Mouse (Mus musculus) right cerebral cortex, postnatal 25 days (tissue): ENCODE results near the gene Selplg.
"Not testable (repeated sequence)": the region's sequence is repeated elsewhere in the genome, so short reads cannot be mapped to it uniquely, and the experiment has no call there.

Experiments used
- DNase-seq: peaks from one replicate; pipeline ENCODE4 v3.0.0; 2022

Gene Selplg

GRCm38 (mm10) chr5:113788645-113789044 is 43.8 kb downstream of the Selplg start:
- DNase-seq, result no peak

DNA sequence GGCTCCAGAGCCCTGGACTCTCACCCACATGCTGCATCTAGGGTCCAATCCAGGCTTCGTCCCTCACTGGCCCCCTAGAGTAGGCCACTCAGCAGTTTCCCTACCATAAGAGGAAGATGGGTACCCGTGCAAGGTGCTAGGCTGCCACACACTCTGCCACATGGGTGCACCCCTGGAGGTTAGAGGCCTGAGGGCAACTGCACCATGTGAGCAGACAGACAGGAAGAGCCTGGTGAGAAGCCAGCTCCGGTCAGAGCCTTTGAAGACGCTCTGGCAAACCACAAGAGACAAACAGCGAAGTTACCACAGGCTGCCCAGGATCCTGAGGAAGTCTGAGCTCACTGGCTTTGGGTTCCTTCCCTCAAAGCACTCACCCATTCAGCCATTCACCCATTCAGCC is 45.5 kb downstream of the Selplg start:
- DNase-seq, result no peak

GRCm38 (mm10) chr5:113784104-113784503 is 48.3 kb downstream of the Selplg start:
- DNase-seq, result not testable (repeated sequence)

GRCm38 (mm10) chr5:113783581-113784001 is 48.9 kb downstream of the Selplg start:
- peak; percentile 38 for DNase-seq

GRCm38 (mm10) chr5:113782624-113783023 is 49.8 kb downstream of the Selplg start:
- DNase-seq, result no peak

GRCm38 (mm10) chr5:113781875-113782274 is 50.6 kb downstream of the Selplg start:
- DNase-seq, result no peak

DNA sequence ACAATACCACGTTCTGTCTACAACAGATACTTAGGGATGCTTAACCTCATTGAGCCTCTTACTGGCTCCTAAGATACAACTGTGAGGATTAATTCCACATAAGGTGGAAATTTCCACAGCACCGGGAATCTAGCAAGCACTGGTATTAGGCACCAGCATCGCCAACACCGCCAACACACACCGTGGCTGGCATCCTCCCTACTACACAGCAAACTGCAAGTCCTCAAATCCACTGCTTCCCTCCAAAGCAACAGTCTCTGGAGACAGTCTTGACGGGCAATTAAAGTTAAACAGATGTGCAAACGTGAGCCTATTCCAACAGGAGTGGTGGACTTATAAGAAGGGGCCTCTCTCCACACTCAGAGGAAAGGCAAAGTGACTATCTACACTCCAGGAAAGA is 51.2 kb downstream of the Selplg start:
- DNase-seq, result no peak

- DNase-seq, result no peak
These were observed 51.7 kb downstream of the Selplg start for GRCm38 (mm10) chr5:113780763-113781162.

DNA sequence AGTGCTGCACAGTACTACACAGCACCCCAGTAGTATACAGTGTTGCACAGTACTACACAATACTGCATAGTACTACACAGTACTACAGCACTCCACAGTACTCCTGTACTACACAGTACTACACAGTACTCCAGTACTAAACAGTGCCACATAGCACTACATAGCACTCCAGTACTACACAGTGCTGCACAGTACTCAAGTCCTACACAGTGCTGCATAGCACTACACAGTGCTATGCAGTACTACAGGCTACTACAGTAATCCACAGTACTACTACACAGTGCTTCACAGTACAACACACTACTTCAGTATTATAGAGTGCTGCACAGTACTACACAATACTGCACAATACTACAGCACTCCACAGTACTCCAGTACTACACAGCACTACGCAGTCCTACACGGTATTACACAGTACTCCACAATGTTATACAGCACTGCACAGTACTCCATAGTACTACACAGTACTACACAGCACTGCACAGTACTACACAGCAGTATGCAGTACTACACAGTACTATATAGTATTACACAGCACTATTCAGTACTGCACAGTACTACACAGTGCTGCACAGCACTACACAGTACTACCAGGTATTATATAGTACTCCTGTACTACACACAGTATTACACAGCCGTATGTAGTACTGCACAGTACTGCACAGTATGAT is 52.2 kb downstream of the Selplg start:
- no peak for DNase-seq

- no peak for DNase-seq
These were observed 52.9 kb downstream of the Selplg start for GRCm38 (mm10) chr5:113779569-113779968.

GRCm38 (mm10) chr5:113777728-113778127 is 54.7 kb downstream of the Selplg start:
- DNase-seq, result not testable (repeated sequence)

DNA sequence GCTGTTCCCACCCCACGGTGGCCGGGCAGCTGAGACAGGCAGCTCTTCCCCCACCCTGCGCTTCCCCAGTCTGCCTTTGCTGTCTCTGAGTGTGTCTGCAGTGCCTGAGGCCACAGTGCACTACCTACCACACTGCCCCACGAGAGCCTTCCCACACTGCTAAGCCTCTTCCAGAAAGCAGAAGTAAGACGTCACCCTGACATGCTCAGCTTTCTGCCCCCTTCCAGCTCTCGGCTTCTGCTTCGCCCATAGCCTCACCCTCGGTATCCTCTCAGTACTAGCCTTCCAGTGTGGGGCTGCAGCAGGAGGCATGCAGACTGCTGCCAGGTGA is 55.6 kb downstream of the Selplg start:
- DNase-seq, result no peak

DNA sequence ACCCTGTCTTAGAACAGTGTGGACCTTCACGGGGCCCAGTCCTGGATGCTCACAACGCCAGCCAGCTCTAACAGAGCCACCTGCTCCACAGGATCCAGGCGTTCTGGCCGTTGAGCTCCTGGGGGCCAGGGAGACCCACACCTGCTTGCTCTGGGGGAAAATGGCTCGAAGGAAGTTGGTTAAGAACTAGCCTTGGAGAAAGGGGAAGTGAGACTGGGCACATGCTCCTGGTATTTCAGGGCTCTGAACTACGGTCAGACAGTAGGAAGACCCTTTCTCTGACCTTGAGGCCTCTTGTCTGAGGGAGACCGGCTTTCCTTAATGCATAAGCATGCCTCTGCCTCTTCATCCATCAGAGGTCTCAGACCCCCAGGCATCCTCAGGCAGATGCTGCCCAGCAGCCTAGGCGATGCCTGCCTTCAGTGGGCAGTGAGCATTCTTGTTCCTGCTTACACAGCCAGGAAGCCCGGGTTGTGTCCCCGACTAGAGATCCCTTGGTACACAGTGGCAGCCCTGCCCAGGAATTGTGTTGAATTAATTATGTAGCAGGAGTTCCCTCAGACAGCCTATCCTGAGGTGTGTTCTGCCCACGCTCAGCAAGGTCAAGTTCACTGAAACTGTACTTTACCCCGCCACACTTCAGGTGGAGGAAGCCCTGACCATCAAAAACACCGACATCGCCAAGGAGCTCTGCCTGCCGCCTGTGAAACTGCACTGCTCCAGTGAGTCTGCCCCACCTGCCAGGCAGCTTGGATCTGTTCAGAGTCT is 56.1 kb downstream of the Selplg start:
- no peak for DNase-seq

DNA sequence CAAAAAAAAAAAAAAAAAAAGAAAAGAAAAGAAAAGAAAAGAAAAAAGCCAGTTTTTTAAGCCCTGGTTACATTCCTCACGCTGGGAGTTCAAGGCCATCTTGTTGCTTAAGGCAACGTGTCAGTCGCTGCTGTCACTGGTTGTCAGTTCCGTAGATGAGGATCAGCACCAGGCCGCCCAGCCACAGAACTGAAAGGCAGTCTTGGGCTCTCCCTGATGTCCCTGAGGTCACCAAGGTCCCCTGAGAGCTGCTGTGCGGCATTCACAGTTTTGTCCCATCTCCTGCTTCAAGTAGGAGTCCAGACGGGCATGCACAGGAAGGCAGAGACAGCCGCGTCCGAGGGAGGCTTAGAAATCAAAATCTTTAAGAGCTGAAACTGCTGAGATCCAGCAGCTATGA is 56.9 kb downstream of the Selplg start:
- no peak for DNase-seq

DNA sequence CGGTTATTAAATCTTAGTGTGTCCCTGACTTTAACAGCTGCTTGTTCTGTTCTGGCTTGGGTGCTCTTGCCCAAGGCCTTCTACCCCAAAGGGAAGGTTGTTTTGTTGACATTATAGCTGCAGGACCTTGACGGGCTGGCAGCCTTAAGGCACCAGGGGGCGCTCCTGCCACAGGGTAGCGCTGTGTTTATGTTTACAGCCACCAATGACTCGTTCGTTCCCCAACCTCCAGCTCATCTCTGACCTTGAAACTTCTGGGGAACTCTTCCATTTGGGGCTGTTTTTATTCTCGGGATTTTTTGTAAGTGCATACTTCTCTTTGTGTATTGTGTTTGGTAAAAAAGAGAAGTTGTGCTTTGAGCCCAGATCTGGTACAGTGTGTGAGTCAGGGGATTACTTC is 58.8 kb downstream of the Selplg start:
- peak; percentile 79 for DNase-seq

DNA sequence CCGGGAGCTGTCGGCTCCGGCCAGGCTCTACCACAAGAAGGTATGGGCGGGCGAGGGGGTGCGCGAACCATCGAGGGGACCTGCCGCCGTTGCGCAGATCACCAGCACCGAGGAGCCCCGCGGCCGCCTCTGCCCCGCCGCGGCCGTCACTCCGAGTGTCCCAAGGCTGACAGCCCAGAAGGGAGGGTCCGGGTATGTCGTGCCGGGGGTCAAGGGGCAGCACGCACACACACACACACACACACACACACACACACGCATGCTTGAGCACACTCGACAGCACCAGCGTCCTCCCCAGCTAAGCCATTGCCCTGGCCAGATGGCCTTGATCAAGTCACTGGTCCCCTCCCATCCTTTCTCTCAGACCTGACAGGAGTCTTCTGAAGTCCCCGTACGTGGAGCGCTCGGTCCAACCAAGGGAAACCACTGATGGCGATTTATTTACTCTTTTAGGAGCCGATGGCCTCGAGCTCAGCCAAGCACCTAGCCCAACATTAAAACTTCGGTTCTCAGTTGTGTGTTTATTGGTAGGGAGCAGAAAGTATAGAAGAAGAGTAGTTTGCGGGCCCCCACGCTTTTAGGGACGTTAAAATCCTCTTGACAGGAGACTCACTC is 59.4 kb downstream of the Selplg start:
- no peak for DNase-seq

GRCm38 (mm10) chr5:113772450-113772895 is 60.0 kb downstream of the Selplg start, which contains the start of the genes Sart3 and Iscu:
Gene Sart3 (minus strand): TSS chr5:113772510.
Gene Iscu (plus strand): TSS chr5:113772748.
- DNase-seq, result peak; percentile 97

DNA sequence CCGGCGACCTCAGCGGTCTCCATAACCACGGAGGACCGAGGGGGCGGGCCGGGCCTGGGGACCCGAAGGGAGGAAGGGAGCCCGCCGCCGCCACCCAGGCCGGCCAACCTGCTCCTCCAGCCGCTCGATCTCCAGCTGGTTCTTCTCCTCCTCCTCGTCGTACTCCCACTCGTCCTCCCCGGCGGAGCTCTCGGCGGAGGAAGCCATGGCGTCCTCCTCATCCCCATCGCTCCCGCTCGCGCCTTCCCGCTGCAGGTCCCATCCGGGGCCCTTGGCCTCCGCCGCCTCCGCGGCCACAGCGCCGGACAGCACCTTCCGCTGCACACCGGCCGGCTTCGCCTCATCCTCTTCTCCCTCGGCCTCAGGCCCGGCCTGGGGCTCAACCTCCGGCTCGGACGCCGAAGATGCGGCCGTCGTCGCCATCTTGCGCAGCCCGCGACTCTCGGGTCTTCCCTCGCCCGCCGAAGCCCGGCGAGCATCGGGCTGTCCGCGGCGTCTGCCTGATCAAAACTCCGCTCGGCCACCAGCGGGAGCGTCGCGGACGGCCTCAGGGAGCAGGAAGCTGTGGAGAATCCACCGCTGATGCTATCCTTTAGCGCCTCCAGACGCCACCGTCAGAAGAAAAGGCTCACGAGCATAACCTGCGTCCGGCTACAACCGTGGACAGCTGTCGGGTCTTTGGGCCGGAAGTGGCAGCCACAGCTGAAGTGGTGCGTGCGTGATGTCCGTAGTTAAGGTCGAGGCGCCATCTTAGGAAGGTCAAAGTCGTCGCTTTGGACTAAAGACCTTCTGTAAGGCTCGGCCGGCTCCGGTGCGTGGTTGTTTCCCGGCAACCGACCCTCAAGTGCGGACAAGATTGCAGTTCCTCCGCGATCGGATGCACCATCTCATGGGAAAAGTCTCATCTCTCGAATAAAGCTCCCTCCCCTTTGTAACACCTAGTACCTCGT is 61.0 kb downstream of the Selplg start:
- peak; percentile 89 for DNase-seq

DNA sequence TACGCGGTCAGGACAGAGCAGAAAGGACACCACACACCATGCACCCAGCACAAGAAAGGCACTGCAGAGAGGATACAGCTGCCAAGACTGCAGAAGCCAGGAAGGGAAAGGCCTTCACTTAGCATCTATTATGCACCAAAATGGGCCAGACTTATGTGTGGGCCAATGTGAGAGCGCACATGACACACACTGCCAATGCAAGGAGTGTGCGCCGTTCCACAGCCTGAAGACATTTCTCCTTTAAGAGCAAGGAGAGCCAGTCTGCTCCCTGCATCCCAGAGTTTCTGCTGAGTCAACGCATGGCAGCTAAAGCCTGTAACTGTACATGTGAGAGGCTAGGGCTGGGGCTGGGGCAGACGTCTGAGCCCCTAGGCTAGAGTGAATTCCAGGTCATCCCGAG is 63.6 kb downstream of the Selplg start:
- no peak for DNase-seq
